Mouse (Mus musculus) liver, postnatal 0 days (tissue): ENCODE measurements around the gene Ptpn7.

Experiments
- CTCF ChIP-seq: sonication (generic); IDR thresholded peaks from 2 replicates; pipeline ENCODE4 v1.5.1; 2016; ENCODE audit warnings: antibody characterized with exemption, low read depth
- EP300 ChIP-seq: IDR thresholded peaks from 2 replicates; pipeline ENCODE4 v1.6.1; 2016; ENCODE audit warnings: antibody characterized with exemption, low read depth, mild to moderate bottlenecking

DNA sequence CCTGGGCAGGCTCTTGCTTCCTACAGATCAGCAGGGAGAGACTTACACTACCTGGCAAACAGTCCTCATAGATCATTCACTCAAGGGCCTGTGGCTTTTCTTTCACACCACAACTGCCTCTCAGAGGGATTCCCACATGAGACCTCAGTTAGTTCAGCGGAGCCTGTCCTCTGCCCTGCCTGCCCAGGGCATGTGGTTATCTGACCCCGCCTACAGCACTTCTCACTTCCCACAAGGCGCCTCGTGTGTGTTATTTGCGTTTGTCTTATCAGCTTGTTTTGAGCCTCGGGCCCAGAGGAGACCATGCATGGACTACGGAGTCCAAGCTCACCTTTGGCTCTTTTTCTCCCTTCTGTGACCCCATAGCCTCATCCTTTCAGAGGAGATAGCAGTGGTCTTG is 37.3 kb upstream of the Ptpn7 start:
- TF ChIP-seq CTCF = no peak
- TF ChIP-seq EP300 = no peak
